Mouse (Mus musculus) embryonic facial prominence, embryonic 10.5 days (tissue): ENCODE data around the gene Grid1. TPM values are rescaled to one million over a fixed set of nuclear protein-coding genes. Genes with fewer than 3 reads are reported as not detected.

ENCODE experiments used
- DNase-seq: peaks from one replicate; pipeline ENCODE4 v3.0.0-alpha.2; 2017; ENCODE audit warnings: low spot score
- H3K27ac ChIP-seq: fragments of 300-500 bp; sonication (generic); replicated peaks from 2 replicates; pipeline ENCODE4 v1.5.1; 2016; ENCODE audit warnings: mild to moderate bottlenecking
- H3K27me3 ChIP-seq: fragments of 300-500 bp; sonication (generic); replicated peaks from 2 replicates; pipeline ENCODE4 v1.6.1; 2016; ENCODE audit warnings: low read depth, mild to moderate bottlenecking; ENCODE audit not compliant: poor library complexity, severe bottlenecking
- H3K36me3 ChIP-seq: fragments of 300-500 bp; sonication (generic); replicated peaks from 2 replicates; pipeline ENCODE4 v1.6.1; 2016; ENCODE audit warnings: mild to moderate bottlenecking, moderate library complexity
- H3K4me1 ChIP-seq: fragments of 300-500 bp; sonication (generic); 2 replicates; pipeline ENCODE4 v1.6.1; 2016
- H3K4me3 ChIP-seq: fragments of 300-500 bp; sonication (generic); 2 replicates; pipeline ENCODE4 v1.5.1; 2016; ENCODE audit warnings: mild to moderate bottlenecking, moderate library complexity
- H3K9me3 ChIP-seq: fragments of 300-500 bp; sonication (generic); 2 replicates; pipeline ENCODE4 v1.6.1; 2016; ENCODE audit warnings: mild to moderate bottlenecking
- WGBS: fragments of 180-500 bp; shearing (Covaris S2); methylation state at CpG from one replicate; pipeline ENCODE4 v1.1.7; 2016; 5-methylcytosine and 5-hydroxymethylcytosine counted together
- polyA plus RNA-seq: library from polyadenylated mRNA; unstranded; fragments of >200 nt; fragmentation: Nextera tagmentation; extraction: Ambion mirVana; gene quantifications from 2 replicates; pipeline ENCODE4 v1.2.1, GENCODE M21; 2016

Gene Grid1
- polyA plus RNA-seq, 1 experiment from 2014 or later: 0.20 TPM

DNA sequence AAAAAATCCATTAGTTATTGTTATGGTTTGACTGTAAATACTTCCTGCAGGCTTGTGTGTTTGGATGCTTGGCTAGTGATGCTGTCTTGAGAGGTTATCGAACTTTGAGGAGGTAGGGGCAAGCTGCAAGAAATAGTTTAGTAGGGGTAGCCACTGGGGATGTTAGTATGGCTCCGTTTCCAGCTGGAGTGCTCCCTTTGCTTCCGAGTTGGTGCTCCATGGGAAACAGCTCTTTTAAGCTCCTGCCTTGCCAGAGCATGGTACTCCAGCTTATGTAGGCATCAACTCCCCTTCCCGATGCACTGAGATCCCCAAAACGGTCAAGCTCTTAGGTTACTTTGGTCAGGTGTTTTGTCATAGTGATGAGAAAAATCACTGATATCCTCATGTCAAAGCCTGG, 407.7 kb downstream of the Grid1 start:
- WGBS: 90% methylated on average over 5 of the region's 5 CpGs
- Histone ChIP-seq H3K36me3 (no peaks in the 10 kb centered on the region), H3K27ac (no peak overlapping the region), H3K9me3 (no peaks in the 10 kb centered on the region), H3K4me3 (no peak overlapping the region), H3K4me1 (no peaks in the 10 kb centered on the region), H3K27me3 (no peaks in the 10 kb centered on the region)
- DNase-seq: no peak

- Histone ChIP-seq H3K27me3 (no peaks in the 10 kb centered on the region), H3K27ac (no peak overlapping the region), H3K36me3 (no peaks in the 10 kb centered on the region), H3K4me3 (no peak overlapping the region), H3K4me1 (no peaks in the 10 kb centered on the region), H3K9me3 (no peaks in the 10 kb centered on the region)
- no peak for DNase-seq
Measured at GRCm38 (mm10) chr14:35231384-35231783, 411.5 kb downstream of the Grid1 start.

- H3K27me3 ChIP-seq: no peaks in the 10 kb centered on the region
- H3K4me1 ChIP-seq: no peaks in the 10 kb centered on the region
- no peak overlapping the region for H3K27ac ChIP-seq
- no peaks in the 10 kb centered on the region for H3K36me3 ChIP-seq
- H3K9me3 ChIP-seq: no peaks in the 10 kb centered on the region
- no peak for DNase-seq
- 88% methylated on average over 6 of the region's 6 CpGs for WGBS
- no peak overlapping the region for H3K4me3 ChIP-seq
Measured at GRCm38 (mm10) chr14:35242882-35243281, 423.0 kb downstream of the Grid1 start.

DNA sequence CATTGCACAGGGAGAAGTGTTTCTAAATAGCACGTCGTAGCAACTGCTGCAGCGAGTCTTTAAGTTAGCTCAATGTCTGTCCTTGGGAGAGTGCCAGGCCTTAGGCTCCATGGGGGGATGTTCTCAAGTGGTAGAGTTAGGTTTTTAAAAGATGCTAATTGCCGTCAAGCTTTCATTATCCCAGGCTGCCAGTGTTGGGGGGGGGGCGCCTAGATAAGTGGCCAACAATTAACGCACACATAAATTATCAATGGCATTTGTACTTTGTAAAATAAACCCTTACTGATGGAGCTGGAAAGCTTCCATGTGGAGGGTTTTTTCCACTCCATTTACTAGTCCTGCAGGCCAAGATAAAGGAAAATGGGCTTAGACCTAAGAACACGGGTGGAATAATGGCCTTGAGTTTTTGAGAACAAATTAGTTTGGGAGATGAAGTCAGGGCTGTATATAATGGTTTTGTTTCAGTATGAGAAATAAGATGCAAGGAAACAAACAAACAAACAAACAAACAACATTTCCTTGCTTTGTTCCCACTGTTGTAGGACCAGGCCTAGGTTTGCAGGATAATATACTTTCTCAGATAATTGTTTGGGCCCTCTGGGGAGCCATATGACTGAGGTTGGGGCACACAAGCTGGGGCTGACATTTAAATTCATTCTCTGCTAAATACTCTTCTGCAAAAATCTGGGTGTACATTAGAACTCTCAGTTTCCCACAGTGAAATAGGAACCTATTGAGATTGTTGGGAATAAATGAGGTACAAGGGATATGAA, 425.1 kb downstream of the Grid1 start:
- Histone ChIP-seq H3K9me3 (no peaks in the 10 kb centered on the region), H3K4me1 (no peaks in the 10 kb centered on the region), H3K27me3 (no peaks in the 10 kb centered on the region), H3K36me3 (no peaks in the 10 kb centered on the region), H3K4me3 (no peak overlapping the region), H3K27ac (no peak overlapping the region)
- DNase-seq: no peak
- WGBS: 88% methylated on average over 7 of the region's 7 CpGs

DNA sequence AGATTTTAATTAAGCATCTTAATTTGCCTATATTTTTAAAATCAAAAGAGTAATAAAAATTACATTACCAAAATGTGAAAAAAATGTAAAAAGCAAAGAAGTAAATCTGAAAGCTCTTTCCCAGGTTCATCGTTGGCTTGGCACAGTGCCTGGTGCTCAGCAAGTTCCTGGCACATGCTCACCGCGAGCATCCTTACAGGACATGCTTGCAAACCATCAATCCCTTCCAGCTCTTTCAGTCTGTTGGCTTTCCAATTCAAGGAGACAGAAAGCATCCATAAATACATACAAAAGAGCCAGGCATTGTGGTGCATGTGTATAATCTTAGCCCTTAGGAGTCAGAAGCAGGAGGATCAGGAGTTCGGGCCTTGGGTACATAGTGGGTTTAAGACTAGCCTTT, 430.5 kb downstream of the Grid1 start:
- H3K36me3 ChIP-seq: no peaks in the 10 kb centered on the region
- no peaks in the 10 kb centered on the region for H3K27me3 ChIP-seq
- WGBS: 89% methylated on average over 4 of the region's 4 CpGs
- H3K4me3 ChIP-seq: no peak overlapping the region
- H3K9me3 ChIP-seq: no peaks in the 10 kb centered on the region
- no peak overlapping the region for H3K27ac ChIP-seq
- no peak for DNase-seq
- H3K4me1 ChIP-seq: no peaks in the 10 kb centered on the region

DNA sequence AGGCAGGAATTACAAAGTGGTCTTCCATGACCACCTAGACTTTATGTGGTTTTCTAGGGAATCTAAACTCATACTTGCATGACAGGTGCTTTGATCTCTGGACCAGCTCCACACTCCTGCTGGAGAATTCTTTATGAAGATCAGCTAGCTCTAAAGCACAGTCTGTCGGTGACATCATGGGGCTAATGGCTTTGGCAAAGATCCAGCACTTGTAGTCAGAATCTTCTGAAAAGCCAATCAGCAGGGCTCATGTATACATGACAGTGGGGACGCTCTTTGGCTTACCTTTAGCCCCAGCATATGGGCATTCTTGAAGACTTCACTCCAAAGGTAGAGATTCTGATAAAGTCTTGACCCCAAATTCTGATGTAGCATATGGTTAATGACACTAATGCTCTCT, 434.6 kb downstream of the Grid1 start:
- H3K9me3 ChIP-seq: no peaks in the 10 kb centered on the region
- no peaks in the 10 kb centered on the region for H3K27me3 ChIP-seq
- WGBS: 87% methylated on average over 2 of the region's 2 CpGs
- no peak overlapping the region for H3K4me3 ChIP-seq
- no peaks in the 10 kb centered on the region for H3K36me3 ChIP-seq
- no peak for DNase-seq
- H3K4me1 ChIP-seq: no peaks in the 10 kb centered on the region
- H3K27ac ChIP-seq: no peak overlapping the region

DNA sequence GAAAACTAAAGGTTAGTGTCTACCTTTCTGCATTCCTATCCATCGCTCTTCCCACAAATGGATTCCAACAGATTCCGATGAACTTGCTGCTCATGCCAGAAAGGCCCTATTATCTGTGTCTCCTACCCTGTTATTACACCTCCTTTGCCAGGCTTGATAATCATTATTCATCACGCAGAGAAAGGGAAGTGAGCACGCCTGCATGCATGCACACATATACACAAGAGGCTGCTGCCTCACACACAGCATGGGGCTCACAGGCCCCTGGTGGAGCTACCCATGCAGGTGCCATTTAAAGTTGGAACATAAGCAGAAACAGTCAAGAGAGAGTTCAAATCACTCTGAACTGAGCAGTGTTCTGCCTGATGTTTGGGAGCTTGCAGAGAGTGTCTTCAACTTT, 450.4 kb downstream of the Grid1 start:
- Histone ChIP-seq H3K4me3 (no peak overlapping the region), H3K27me3 (no peaks in the 10 kb centered on the region), H3K27ac (no peak overlapping the region), H3K4me1 (no peaks in the 10 kb centered on the region), H3K9me3 (no peaks in the 10 kb centered on the region), H3K36me3 (no peaks in the 10 kb centered on the region)
- DNase-seq: no peak
- WGBS: 86% methylated on average over 4 of the region's 4 CpGs

- Histone ChIP-seq H3K27me3 (no peaks in the 10 kb centered on the region), H3K9me3 (no peaks in the 10 kb centered on the region), H3K36me3 (no peaks in the 10 kb centered on the region), H3K4me1 (no peaks in the 10 kb centered on the region), H3K4me3 (no peak overlapping the region), H3K27ac (no peak overlapping the region)
- DNase-seq: no peak
- WGBS: 93% methylated on average over 7 of the region's 7 CpGs
Measured at GRCm38 (mm10) chr14:35309201-35309600, 489.3 kb downstream of the Grid1 start.

GRCm38 (mm10) chr14:35313380-35314299, 493.7 kb downstream of the Grid1 start:
- WGBS: 72% methylated on average over 5 of the region's 5 CpGs
- Histone ChIP-seq H3K27ac (no peak overlapping the region), H3K4me3 (no peak overlapping the region), H3K27me3 (no peaks in the 10 kb centered on the region), H3K36me3 (no peaks in the 10 kb centered on the region), H3K4me1 (no peaks in the 10 kb centered on the region), H3K9me3 (no peaks in the 10 kb centered on the region)
- DNase-seq: no peak

DNA sequence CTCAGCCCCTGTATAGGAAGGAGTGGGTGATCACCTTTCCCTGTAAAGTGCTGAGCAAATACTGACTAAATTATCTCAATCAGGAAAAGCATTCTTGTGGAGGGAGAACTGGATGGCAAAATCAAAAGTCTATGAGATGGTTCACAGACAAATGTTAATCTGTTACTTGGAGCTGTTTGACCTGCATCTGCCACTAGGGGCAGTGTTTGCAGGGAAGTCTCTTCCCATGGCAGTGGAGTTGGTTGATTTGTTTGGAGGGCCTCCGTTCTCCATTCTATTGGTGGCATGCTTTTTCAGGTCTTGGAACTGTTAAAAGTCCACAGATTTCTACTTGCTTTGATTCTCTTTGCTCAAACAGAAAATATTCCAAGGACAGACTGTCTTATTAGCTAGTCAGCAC, 506.4 kb downstream of the Grid1 start:
- H3K4me3 ChIP-seq: no peak overlapping the region
- peak; percentile 36 for DNase-seq
- WGBS: 65% methylated on average over 1 of the region's 1 CpGs
- H3K27ac ChIP-seq: no peak overlapping the region
- no peaks in the 10 kb centered on the region for H3K36me3 ChIP-seq
- H3K4me1 ChIP-seq: no peaks in the 10 kb centered on the region
- no peaks in the 10 kb centered on the region for H3K9me3 ChIP-seq
- H3K27me3 ChIP-seq: no peaks in the 10 kb centered on the region

DNA sequence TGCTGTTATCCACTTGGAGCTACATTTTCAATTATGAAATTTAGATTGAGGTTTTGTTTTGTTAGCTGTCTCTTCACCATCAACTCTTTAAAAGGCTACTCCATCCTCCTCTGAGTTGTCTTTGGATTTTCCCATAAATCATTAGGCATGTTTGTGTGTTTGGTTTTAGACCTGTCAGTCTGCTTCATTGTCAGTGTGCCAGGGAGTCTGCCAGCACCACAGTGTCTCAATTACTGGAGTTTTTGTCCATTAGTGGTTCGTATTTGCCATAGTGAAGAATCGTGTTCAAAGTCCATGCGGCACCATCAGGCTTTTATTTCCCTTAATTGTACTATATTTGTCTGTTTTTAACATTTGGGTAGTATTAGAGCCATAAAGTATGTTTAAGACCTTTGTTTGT, 516.7 kb downstream of the Grid1 start:
- no peaks in the 10 kb centered on the region for H3K4me1 ChIP-seq

DNA sequence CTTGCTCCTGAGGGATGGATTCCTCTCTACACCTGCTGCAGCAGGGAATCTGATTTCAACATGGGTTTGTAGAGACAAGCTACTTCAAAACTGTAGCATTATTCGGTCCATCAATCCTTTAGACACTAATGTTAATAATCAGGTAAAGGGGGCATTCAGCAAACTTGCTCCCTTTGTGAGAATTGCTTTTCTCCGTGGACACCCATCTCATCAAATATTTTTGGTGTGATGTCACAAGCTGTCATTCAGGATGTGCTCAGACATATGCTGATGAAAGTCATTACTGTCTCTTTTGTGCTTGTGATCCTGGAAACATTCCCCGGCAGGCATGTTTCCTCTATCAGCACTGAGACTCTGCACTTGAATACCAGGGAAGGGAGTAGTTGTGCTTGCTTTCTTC, 536.1 kb downstream of the Grid1 start:
- Histone ChIP-seq H3K4me1 (no peaks in the 10 kb centered on the region), H3K27me3 (no peaks in the 10 kb centered on the region), H3K4me3 (no peak overlapping the region), H3K9me3 (no peaks in the 10 kb centered on the region), H3K36me3 (no peaks in the 10 kb centered on the region), H3K27ac (no peak overlapping the region)
- no peak for DNase-seq
- 81% methylated on average over 3 of the region's 3 CpGs for WGBS

More for the DNA sequence above, 516.7 kb downstream of the Grid1 start:
- H3K9me3 ChIP-seq: no peaks in the 10 kb centered on the region
- WGBS: 87% methylated on average over 3 of the region's 3 CpGs
- H3K36me3 ChIP-seq: no peaks in the 10 kb centered on the region
- no peak for DNase-seq
- no peaks in the 10 kb centered on the region for H3K27me3 ChIP-seq
- no peak overlapping the region for H3K4me3 ChIP-seq
- H3K27ac ChIP-seq: no peak overlapping the region
